Mouse (Mus musculus): ENCODE measurements around the gene Fkbp5.

Fkbp5 gene

DNA sequence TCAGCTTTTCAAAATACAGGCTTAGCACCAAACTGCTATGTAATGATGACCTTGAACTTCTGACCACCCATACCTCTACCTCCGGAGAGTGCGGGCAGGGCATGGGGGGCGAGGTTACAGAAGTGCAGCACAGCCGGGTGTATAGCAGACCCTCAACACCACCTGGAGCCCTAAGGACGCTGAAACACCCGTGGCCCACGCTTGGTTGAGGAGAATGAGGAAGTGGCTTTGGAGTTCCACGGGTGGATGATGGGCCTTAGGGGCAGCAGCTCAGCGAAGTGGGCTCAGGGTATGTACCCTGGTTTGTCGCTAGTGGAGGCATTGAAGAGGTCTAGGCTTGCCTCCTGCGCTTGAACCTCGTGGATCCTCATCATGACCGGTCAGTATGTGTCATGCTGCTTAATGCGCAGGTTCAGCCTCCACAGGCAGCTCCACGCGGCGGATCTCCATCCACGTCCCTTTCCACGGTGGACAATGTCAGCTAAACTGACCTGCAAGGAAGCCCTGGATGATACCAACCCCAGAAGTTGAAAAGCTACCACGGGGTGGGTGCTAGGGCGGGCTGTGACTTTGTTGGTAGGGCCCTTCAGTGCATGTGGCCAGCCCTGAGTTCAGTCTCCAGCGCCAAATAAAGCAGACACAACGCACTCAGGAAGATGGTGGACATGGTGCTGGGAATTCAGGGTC is 6.8 kb upstream of the Fkbp5 start:
- no peak for DNase-seq (ENCODE audit: extremely low spot score, low spot score)

DNA sequence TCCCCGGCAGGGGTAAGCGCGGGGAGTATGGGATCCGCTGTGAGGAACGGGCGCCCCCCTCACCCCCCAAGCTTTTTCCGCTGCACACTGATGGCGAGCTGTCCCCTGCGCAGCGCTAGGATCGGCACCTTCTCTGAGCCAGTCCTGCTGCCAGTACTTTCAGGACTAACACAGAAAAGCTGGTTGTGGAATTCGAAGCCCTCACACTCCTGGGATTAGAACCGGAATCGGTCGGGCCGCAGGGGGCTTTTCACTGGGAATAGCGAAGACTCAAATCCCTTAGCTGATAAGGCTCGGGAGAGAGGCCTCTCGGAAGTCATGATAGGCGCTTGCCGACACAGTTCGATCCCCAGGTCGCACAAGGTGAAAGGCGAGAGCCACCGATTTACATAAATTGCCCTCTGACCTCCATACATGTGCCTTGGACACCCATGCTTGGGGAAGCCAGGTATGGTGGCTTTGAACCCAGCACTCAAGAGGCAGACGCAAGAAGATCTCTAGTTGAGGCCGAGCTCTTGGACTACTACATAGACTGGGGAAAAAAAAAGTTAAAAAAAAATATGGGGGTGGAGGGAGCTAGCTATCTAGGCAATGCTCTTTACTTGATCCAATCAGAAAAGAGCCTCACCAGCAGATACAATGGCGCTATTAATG is 6.2 kb upstream of the Fkbp5 start:
- no peak for DNase-seq (ENCODE audit: extremely low spot score, low spot score)

DNA sequence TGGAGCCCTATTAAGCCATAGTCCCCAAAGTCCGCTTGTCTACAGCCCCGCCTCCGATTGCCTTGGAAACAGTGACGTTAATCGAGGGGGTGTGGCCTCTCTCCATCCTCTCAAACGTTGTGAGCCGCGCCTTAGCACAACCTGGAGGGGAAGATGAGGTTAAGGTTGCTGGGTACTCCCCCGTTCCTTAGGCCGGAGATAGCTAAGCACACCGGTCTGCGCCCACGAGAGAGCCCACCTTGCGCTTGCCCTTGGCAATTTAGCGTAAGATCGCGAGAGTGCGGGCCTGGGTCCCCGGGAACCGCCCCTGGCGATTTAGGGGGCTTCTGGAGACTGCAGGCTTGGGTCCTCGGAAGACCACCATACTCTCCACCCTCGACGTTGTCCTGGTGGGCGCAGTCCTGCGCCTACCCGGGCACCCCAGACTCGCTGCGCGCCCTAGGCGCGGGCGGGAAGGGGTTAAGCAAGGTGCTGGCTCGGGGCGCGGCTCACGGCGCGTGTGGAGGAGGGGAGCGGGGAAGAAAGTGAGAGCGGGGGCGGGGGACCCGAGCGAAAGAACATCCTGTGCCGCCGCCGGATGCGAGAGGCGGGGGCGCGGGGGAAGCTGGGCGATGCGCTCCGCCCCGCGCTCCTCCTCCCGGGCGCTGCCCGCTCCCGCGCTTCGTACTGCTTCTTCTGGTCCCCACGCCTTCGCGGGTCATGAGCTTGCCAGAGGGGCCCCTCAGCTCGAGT is 5.5 kb upstream of the Fkbp5 start:
- peak; percentile 87 for DNase-seq (ENCODE audit: extremely low spot score, low spot score)

GRCm38 (mm10) chr17:28521920-28522319 is 4.6 kb upstream of the Fkbp5 start:
- DNase-seq (ENCODE audit: extremely low spot score, low spot score): no peak

DNA sequence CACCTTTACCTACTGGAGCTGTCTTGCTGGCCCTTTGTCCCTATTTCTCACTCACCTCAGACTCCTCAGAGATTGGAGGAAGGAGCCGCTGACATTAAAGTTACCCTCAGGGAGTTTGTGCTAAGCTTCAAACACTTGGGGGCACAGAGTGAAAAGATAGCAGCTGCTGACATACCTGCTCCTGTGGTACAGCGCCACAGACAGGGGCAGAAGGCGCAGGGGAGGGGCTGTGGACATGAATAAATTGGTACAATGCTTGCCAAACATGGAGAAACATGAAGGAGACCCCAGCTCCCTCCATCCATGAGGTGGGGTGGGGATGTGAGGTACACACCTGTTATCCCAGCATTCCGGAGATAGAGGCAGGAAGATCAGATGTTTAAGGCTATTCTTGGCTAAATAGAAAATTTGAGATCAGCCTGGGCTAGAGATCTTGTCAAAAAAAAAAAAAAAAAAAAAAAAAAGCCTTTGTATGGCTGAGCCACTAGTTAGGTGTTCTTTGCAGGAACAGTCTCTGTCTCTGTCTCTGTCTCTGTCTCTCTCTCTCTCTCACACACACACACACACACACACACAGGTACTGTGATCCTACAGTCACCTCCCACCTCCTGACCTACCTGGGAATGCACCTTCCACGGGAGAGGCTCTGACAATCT is 3.9 kb upstream of the Fkbp5 start:
- no peak for DNase-seq (ENCODE audit: extremely low spot score, low spot score)

GRCm38 (mm10) chr17:28520561-28520960 is 3.2 kb upstream of the Fkbp5 start:
- no peak for DNase-seq (ENCODE audit: extremely low spot score, low spot score)

DNA sequence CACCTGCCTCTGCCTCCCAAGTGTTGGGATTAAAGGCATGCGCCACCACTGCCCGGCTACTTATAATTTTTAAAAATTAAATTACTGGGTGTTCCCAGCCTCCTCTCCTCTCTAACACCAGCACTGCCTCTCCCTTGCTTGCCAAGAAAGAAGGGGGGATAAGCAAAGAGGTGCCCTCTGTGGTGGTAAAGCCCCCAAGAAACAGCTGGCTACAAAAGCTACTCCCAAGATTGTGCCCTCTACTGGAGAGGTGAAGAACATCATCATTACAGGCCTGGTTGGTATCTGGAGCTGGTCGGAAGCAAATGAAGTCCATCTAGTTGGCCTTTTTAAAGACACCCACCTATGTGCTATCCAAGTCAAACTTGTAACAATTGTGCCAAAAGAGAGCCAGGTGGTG is 2.5 kb upstream of the Fkbp5 start:
- DNase-seq (ENCODE audit: extremely low spot score, low spot score): no peak

- no peak for DNase-seq (ENCODE audit: extremely low spot score, low spot score)
Measured at GRCm38 (mm10) chr17:28518615-28519071, 1.3 kb upstream of the Fkbp5 start.

- DNase-seq (ENCODE audit: extremely low spot score, low spot score): peak; percentile 62
Measured at GRCm38 (mm10) chr17:28517956-28518614, 758 bp upstream of the Fkbp5 start.

- no peak for DNase-seq (ENCODE audit: extremely low spot score, low spot score)
Measured at GRCm38 (mm10) chr17:28516881-28517280, 446 bp downstream of the Fkbp5 start.

- no peak for DNase-seq (ENCODE audit: extremely low spot score, low spot score)
Measured at GRCm38 (mm10) chr17:28515431-28516341, 1.6 kb downstream of the Fkbp5 start.

DNA sequence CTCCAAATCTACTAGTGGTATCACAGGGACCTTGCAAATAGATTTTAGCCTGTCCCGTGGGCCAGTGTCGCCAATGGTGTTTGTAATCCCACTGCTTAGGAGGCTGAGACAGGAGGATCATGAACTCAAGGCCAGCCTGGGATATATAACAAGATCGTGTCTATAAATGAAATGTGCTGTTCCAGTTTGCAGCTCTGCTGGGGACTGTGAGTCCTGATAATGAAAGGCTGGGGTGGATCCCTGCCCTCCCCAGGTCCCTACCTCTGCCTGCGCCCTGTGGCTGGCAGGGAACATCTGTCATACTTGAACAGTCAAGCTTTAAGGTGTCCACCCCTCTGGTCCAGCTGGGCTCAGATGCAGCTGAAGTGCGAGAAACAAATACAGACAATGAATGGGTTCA is 2.8 kb downstream of the Fkbp5 start:
- DNase-seq (ENCODE audit: extremely low spot score, low spot score): no peak

DNA sequence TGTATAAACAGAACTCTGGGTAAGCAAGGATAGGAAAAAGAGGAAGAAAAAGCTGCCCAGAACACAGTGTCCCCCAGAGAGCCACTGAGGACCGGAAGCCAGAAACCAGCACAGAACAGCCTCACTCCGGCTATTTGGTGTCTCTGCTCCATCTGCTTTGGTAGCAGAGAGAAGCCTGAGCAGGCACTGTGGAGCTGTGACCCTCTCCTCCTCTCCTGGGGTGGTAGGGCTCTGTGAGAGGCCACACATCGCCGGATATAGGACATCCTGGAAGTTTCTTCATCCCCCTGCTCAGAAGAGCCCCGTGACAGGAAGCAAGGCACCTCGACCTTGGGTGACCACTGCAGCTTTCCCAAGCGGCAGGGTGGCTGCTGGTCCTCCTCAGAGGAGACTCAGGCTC is 3.5 kb downstream of the Fkbp5 start:
- no peak for DNase-seq (ENCODE audit: extremely low spot score, low spot score)

- DNase-seq (ENCODE audit: extremely low spot score, low spot score): no peak
Measured at GRCm38 (mm10) chr17:28513337-28513736, 4.0 kb downstream of the Fkbp5 start.

- DNase-seq (ENCODE audit: extremely low spot score, low spot score): no peak
Measured at GRCm38 (mm10) chr17:28512696-28513095, 4.6 kb downstream of the Fkbp5 start.

- no peak for DNase-seq (ENCODE audit: extremely low spot score, low spot score)
Measured at GRCm38 (mm10) chr17:28511616-28512541, 5.4 kb downstream of the Fkbp5 start.

GRCm38 (mm10) chr17:28510445-28511342 is 6.6 kb downstream of the Fkbp5 start:
- DNase-seq (ENCODE audit: extremely low spot score, low spot score): no peak

DNA sequence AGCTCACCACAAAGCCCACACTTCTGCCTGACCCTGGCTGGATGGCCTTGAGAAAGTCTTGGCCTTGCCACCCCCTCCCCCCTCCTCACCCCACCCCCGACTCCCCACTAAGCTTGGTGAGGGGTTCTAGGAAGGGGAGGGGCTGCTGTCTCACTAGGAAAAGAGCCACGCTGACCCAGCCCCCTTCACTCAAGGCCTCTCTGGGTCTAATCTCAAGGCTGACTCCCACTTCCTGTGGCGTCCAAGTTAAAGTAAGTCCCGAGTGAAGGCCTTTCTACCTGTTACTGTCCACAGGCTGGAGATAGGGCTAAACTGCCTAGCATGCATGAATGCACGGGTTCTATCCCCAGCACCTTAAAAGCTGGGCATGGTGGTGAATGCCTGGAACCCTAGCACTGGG is 9.8 kb downstream of the Fkbp5 start:
- no peak for DNase-seq (ENCODE audit: extremely low spot score, low spot score)
